Mouse (Mus musculus): ENCODE data around the gene Rab40c. TPM values are rescaled to one million over a fixed set of nuclear protein-coding genes. Genes with fewer than 3 reads are reported as not detected.

The Rab40c gene
- polyA plus RNA-seq, 1 experiment from 2014 or later, result 6.5 TPM

- Histone ChIP-seq H3K27ac (ENCODE audit: low read depth) (peak overlapping the region; percentile 87), H3K9ac (replicated peaks) (peak overlapping the region; percentile 68), H3K9me3 (ENCODE audit: low read length) (no peaks in the 10 kb centered on the region), H3K4me3 (ENCODE audit: low read depth, low read length) (peak overlapping the region; percentile 79; the same call in 1 of the 2 replicates), H3K36me3 (replicated peaks; ENCODE audit: insufficient read depth, low read length) (peaks cover 18% of the 10 kb centered on the region), H3K4me1 (ENCODE audit: insufficient read depth) (peaks cover 51% of the 10 kb centered on the region), H3K4me2 (ENCODE audit: low read depth, low read length) (peak overlapping the region; percentile 78), H3K27me3 (ENCODE audit: insufficient read depth, low read length) (no peaks in the 10 kb centered on the region)
- TF ChIP-seq CTCF (IDR thresholded peaks at IDR 0.05; ENCODE audit: low read depth) (no peak), EP300 (IDR thresholded peaks at IDR 0.05; ENCODE audit: low read depth) (no peak)
- ATAC-seq (no peak), DNase-seq (no peak)
- 79% methylated on average over 9 of the region's 9 CpGs for WGBS (ENCODE audit: insufficient replicate concordance)
Measured at GRCm38 (mm10) chr17:25943769-25944168, 24.2 kb upstream of the Rab40c start.

- 70% methylated on average over 3 of the region's 3 CpGs for WGBS (ENCODE audit: insufficient replicate concordance)
- Histone ChIP-seq H3K4me1 (ENCODE audit: insufficient read depth) (peaks cover 51% of the 10 kb centered on the region), H3K27me3 (ENCODE audit: insufficient read depth, low read length) (no peaks in the 10 kb centered on the region), H3K4me3 (ENCODE audit: low read depth, low read length) (peak overlapping the region; percentile 79; the same call in 1 of the 2 replicates), H3K27ac (ENCODE audit: low read depth) (peak overlapping the region; percentile 87), H3K36me3 (replicated peaks; ENCODE audit: insufficient read depth, low read length) (peaks cover 22% of the 10 kb centered on the region), H3K4me2 (ENCODE audit: low read depth, low read length) (peak overlapping the region; percentile 78), H3K9ac (replicated peaks) (peak overlapping the region; percentile 68), H3K9me3 (ENCODE audit: low read length) (no peaks in the 10 kb centered on the region)
- ATAC-seq, result peak; percentile 26
- no peak for DNase-seq
- TF ChIP-seq EP300 (IDR thresholded peaks at IDR 0.05; ENCODE audit: low read depth) (no peak), CTCF (IDR thresholded peaks at IDR 0.05; ENCODE audit: low read depth) (peak; percentile 44)
Measured at GRCm38 (mm10) chr17:25943221-25943620, 23.7 kb upstream of the Rab40c start.

- H3K9ac ChIP-seq (replicated peaks), result peak overlapping the region; percentile 96
- DNase-seq, result peak; percentile 86
- no peaks in the 10 kb centered on the region for H3K9me3 ChIP-seq (ENCODE audit: low read length)
- H3K36me3 ChIP-seq (replicated peaks; ENCODE audit: insufficient read depth, low read length), result peaks cover 28% of the 10 kb centered on the region
- ATAC-seq, result peak; percentile 92
- H3K27ac ChIP-seq (ENCODE audit: low read depth), result peak overlapping the region; percentile 87
- 55% methylated on average over 2 of the region's 2 CpGs for WGBS (ENCODE audit: insufficient replicate concordance)
- peak; percentile 98 for TF ChIP-seq EP300 (IDR thresholded peaks at IDR 0.05; ENCODE audit: low read depth)
- TF ChIP-seq CTCF (IDR thresholded peaks at IDR 0.05; ENCODE audit: low read depth), result no peak
- H3K27me3 ChIP-seq (ENCODE audit: insufficient read depth, low read length), result no peaks in the 10 kb centered on the region
- H3K4me2 ChIP-seq (ENCODE audit: low read depth, low read length), result peak overlapping the region; percentile 78
- H3K4me3 ChIP-seq (ENCODE audit: low read depth, low read length), result peak overlapping the region; percentile 79
- H3K4me1 ChIP-seq (ENCODE audit: insufficient read depth), result peaks cover 50% of the 10 kb centered on the region
Measured at GRCm38 (mm10) chr17:25942597-25943151, 23.1 kb upstream of the Rab40c start.

- no peak; the same call in 1 of the 2 replicates for TF ChIP-seq EP300 (IDR thresholded peaks at IDR 0.05; ENCODE audit: low read depth)
- Histone ChIP-seq H3K4me1 (ENCODE audit: insufficient read depth) (peaks cover 40% of the 10 kb centered on the region), H3K9me3 (ENCODE audit: low read length) (no peaks in the 10 kb centered on the region), H3K27ac (ENCODE audit: low read depth) (peak overlapping the region; percentile 87), H3K27me3 (ENCODE audit: insufficient read depth, low read length) (no peaks in the 10 kb centered on the region), H3K4me3 (ENCODE audit: low read depth, low read length) (peak overlapping the region; percentile 79), H3K9ac (replicated peaks) (peak overlapping the region; percentile 96), H3K4me2 (ENCODE audit: low read depth, low read length) (peak overlapping the region; percentile 78), H3K36me3 (replicated peaks; ENCODE audit: insufficient read depth, low read length) (peaks cover 38% of the 10 kb centered on the region)
- 3% methylated on average over 54 of the region's 54 CpGs for WGBS (ENCODE audit: insufficient replicate concordance)
- peak; percentile 34 for ATAC-seq
- peak; percentile 84 for DNase-seq
Measured at GRCm38 (mm10) chr17:25941511-25942241, 22.1 kb upstream of the Rab40c start.

- no peak for ATAC-seq
- peaks cover under 1% of the 10 kb centered on the region; the same call in 1 of the 2 replicates for H3K4me1 ChIP-seq (ENCODE audit: insufficient read depth)
- H3K9me3 ChIP-seq (ENCODE audit: low read length), result no peaks in the 10 kb centered on the region
- H3K4me2 ChIP-seq (ENCODE audit: low read depth, low read length), result no peak overlapping the region
- H3K4me3 ChIP-seq (ENCODE audit: low read depth, low read length), result no peak overlapping the region
- DNase-seq, result no peak
- TF ChIP-seq CTCF (IDR thresholded peaks at IDR 0.05; ENCODE audit: low read depth), result no peak
- no peak for TF ChIP-seq EP300 (IDR thresholded peaks at IDR 0.05; ENCODE audit: low read depth)
- peaks cover 92% of the 10 kb centered on the region for H3K36me3 ChIP-seq (replicated peaks; ENCODE audit: insufficient read depth, low read length)
- WGBS (ENCODE audit: insufficient replicate concordance), result 79% methylated on average over 1 of the region's 1 CpGs
- no peak overlapping the region for H3K9ac ChIP-seq (replicated peaks)
- H3K27ac ChIP-seq (ENCODE audit: low read depth), result no peak overlapping the region
- no peaks in the 10 kb centered on the region for H3K27me3 ChIP-seq (ENCODE audit: insufficient read depth, low read length)
Measured at GRCm38 (mm10) chr17:25934526-25934925, 15.0 kb upstream of the Rab40c start.

GRCm38 (mm10) chr17:25925348-25925747 is 5.8 kb upstream of the Rab40c start:
- 77% methylated on average over 2 of the region's 2 CpGs for WGBS (ENCODE audit: insufficient replicate concordance)
- H3K4me3 ChIP-seq (ENCODE audit: low read depth, low read length), result no peak overlapping the region
- ATAC-seq (no peak), DNase-seq (no peak)
- H3K9ac ChIP-seq (replicated peaks), result no peak overlapping the region
- H3K4me2 ChIP-seq (ENCODE audit: low read depth, low read length), result no peak overlapping the region
- no peak for TF ChIP-seq CTCF (IDR thresholded peaks at IDR 0.05; ENCODE audit: low read depth)
- no peak for TF ChIP-seq EP300 (IDR thresholded peaks at IDR 0.05; ENCODE audit: low read depth)
- H3K4me1 ChIP-seq (ENCODE audit: insufficient read depth), result peaks cover 7% of the 10 kb centered on the region
- peaks cover 51% of the 10 kb centered on the region for H3K36me3 ChIP-seq (replicated peaks; ENCODE audit: insufficient read depth, low read length)
- H3K9me3 ChIP-seq (ENCODE audit: low read length), result no peaks in the 10 kb centered on the region
- no peaks in the 10 kb centered on the region for H3K27me3 ChIP-seq (ENCODE audit: insufficient read depth, low read length)
- H3K27ac ChIP-seq (ENCODE audit: low read depth), result no peak overlapping the region
